Mouse (Mus musculus): ENCODE measurements around the gene Tmsb15b1.

- TF ChIP-seq MEF2A (IDR thresholded peaks at IDR 0.05; ENCODE audit: extremely low read depth, insufficient replicate concordance, low read depth, low read length, poor library complexity, severe bottlenecking) (no peak), CTCF (IDR thresholded peaks at IDR 0.05 in 2 of 3, conservative IDR thresholded peaks at IDR 0.05 in 1 of 3; ENCODE audit: control insufficient read depth in 1 of 3, insufficient read depth in 1 of 3, low read depth in 2 of 3, low read length in 3 of 3, poor library complexity in 1 of 3, severe bottlenecking in 1 of 3) (peak; percentile 55 to 67 (median 66)), ETS1 (IDR thresholded peaks at IDR 0.05; ENCODE audit: low read depth, low read length) (no peak), POLR2AphosphoS5 (IDR thresholded peaks at IDR 0.05; ENCODE audit: borderline replicate concordance, low read depth, low read length) (no peak), BHLHE40 (IDR thresholded peaks at IDR 0.05; ENCODE audit: borderline replicate concordance, low read depth, low read length) (no peak), MAFK (IDR thresholded peaks at IDR 0.05; ENCODE audit: borderline replicate concordance, low read depth, low read length) (no peak), NRF1 (IDR thresholded peaks at IDR 0.05; ENCODE audit: insufficient read depth, low read depth, low read length, poor library complexity, severe bottlenecking) (no peak)
These were observed 17.0 kb downstream of the Tmsb15b1 start for GRCm38 (mm10) chrX:136959688-136960087.

All from MEL (cell line).